Mouse (Mus musculus) stomach, embryonic 16.5 days (tissue): ENCODE measurements around the gene Syt16. TPM values are rescaled to one million over a fixed set of nuclear protein-coding genes. Genes with fewer than 3 reads are reported as not detected.

Experiments used
- ATAC-seq: fragments of 200-750 bp; cut with Nextera tagmentation; 2 replicates; pipeline ENCODE4 v1.8.0; 2017; ENCODE audit warnings: moderate number of reproducible peaks, moderate TSS enrichment; ENCODE audit not compliant: insufficient read depth, low FRiP score
- H3K27ac ChIP-seq: fragments of 300-500 bp; sonication (generic); 2 replicates; pipeline ENCODE4 v1.5.1; 2014; ENCODE audit warnings: low read length
- H3K27me3 ChIP-seq: fragments of 300-500 bp; sonication (generic); 2 replicates; pipeline ENCODE4 v1.6.1; 2014; ENCODE audit warnings: low read length, control low read depth, mixed read lengths; ENCODE audit not compliant: control insufficient read depth, insufficient read depth
- H3K36me3 ChIP-seq: fragments of 300-500 bp; sonication (generic); 2 replicates; pipeline ENCODE4 v1.6.1; 2014; ENCODE audit warnings: low read length; ENCODE audit not compliant: control insufficient read depth, insufficient read depth
- H3K4me1 ChIP-seq: fragments of 300-500 bp; sonication (generic); 2 replicates; pipeline ENCODE4 v1.6.1; 2014; ENCODE audit warnings: low read length, control low read depth, mixed read lengths; ENCODE audit not compliant: control insufficient read depth, insufficient read depth
- H3K4me2 ChIP-seq: fragments of 300-500 bp; sonication (generic); 2 replicates; pipeline ENCODE4 v1.6.1; 2014; ENCODE audit warnings: low read depth, low read length, mixed read lengths
- H3K4me3 ChIP-seq: fragments of 300-500 bp; sonication (generic); replicated peaks from 2 replicates; pipeline ENCODE4 v1.5.1; 2014; ENCODE audit warnings: mild to moderate bottlenecking, low read length
- H3K9ac ChIP-seq: fragments of 300-500 bp; sonication (generic); 2 replicates; pipeline ENCODE4 v1.6.1; 2014; ENCODE audit warnings: low read length
- H3K9me3 ChIP-seq: fragments of 300-500 bp; sonication (generic); replicated peaks from 2 replicates; pipeline ENCODE4 v1.6.1; 2016; ENCODE audit warnings: low read length, control low read depth; ENCODE audit not compliant: control insufficient read depth
- WGBS: fragments of 180-500 bp; shearing (Covaris S2); extraction: QIAGEN DNeasy Blood & Tissue Kit; methylation state at CpG from one replicate; pipeline ENCODE4 v1.1.7; 2014; 5-methylcytosine and 5-hydroxymethylcytosine counted together
- polyA plus RNA-seq: library from polyadenylated mRNA; unstranded; fragments of >200 nt; fragmentation: Nextera tagmentation; extraction: Ambion mirVana; gene quantifications from 2 replicates; pipeline ENCODE4 v1.2.1, GENCODE M21; 2015

Gene Syt16
- polyA plus RNA-seq, 1 experiment from 2014 or later = 3.7 TPM

GRCm38 (mm10) chr12:73964291-73965281 is 32.9 kb upstream of the Syt16 start, which contains the start of gene Snapc1:
Gene Snapc1 (plus strand): TSS chr12:73964481.
- no peaks in the 10 kb centered on the region for H3K36me3 ChIP-seq
- WGBS = 1% methylated on average over 60 of the region's 60 CpGs
- H3K4me1 ChIP-seq = peaks cover 5% of the 10 kb centered on the region
- H3K9ac ChIP-seq = peak within 1 kb of the TSS; percentile 92
- ATAC-seq = peak; percentile 100
- no peaks in the 10 kb centered on the region for H3K9me3 ChIP-seq
- H3K4me3 ChIP-seq = peak within 1 kb of the TSS; percentile 94
- H3K4me2 ChIP-seq = peak within 1 kb of the TSS; percentile 65
- no peaks in the 10 kb centered on the region for H3K27me3 ChIP-seq
- peak within 1 kb of the TSS; percentile 74 for H3K27ac ChIP-seq

- ATAC-seq = no peak
- H3K4me1 ChIP-seq = peaks cover 5% of the 10 kb centered on the region
- H3K4me3 ChIP-seq = no peak overlapping the region
- H3K36me3 ChIP-seq = peaks cover 24% of the 10 kb centered on the region
- no peak overlapping the region for H3K4me2 ChIP-seq
- no peak overlapping the region for H3K9ac ChIP-seq
- no peaks in the 10 kb centered on the region for H3K27me3 ChIP-seq
- H3K9me3 ChIP-seq = 0 out of 2 replicates have a peak, but pooled peaks cover 3% of the 10 kb centered on the region
- 95% methylated on average over 8 of the region's 8 CpGs for WGBS
- H3K27ac ChIP-seq = no peak overlapping the region
These were observed 28.3 kb upstream of the Syt16 start for GRCm38 (mm10) chr12:73969142-73969541.

GRCm38 (mm10) chr12:73974584-73974983 is 22.9 kb upstream of the Syt16 start:
- no peaks in the 10 kb centered on the region for H3K4me1 ChIP-seq
- ATAC-seq = no peak
- no peak overlapping the region for H3K4me2 ChIP-seq
- H3K27me3 ChIP-seq = no peaks in the 10 kb centered on the region
- H3K9me3 ChIP-seq = 0 out of 2 replicates have a peak, but pooled peaks cover 3% of the 10 kb centered on the region
- peaks cover 32% of the 10 kb centered on the region for H3K36me3 ChIP-seq
- no peak overlapping the region for H3K4me3 ChIP-seq
- WGBS = 87% methylated on average over 6 of the region's 6 CpGs
- H3K27ac ChIP-seq = no peak overlapping the region
- H3K9ac ChIP-seq = no peak overlapping the region

- no peak overlapping the region for H3K4me3 ChIP-seq
- 82% methylated on average over 3 of the region's 3 CpGs for WGBS
- peaks cover 10% of the 10 kb centered on the region for H3K36me3 ChIP-seq
- no peaks in the 10 kb centered on the region for H3K27me3 ChIP-seq
- no peak for ATAC-seq
- H3K4me2 ChIP-seq = no peak overlapping the region
- no peak overlapping the region for H3K27ac ChIP-seq
- H3K9me3 ChIP-seq = no peaks in the 10 kb centered on the region
- H3K9ac ChIP-seq = no peak overlapping the region
- H3K4me1 ChIP-seq = no peaks in the 10 kb centered on the region
These were observed 19.3 kb upstream of the Syt16 start for GRCm38 (mm10) chr12:73978144-73978543.

- 83% methylated on average over 5 of the region's 5 CpGs for WGBS
- Histone ChIP-seq H3K27me3 (no peaks in the 10 kb centered on the region), H3K36me3 (peaks cover 10% of the 10 kb centered on the region), H3K27ac (no peak overlapping the region), H3K9me3 (no peaks in the 10 kb centered on the region), H3K9ac (no peak overlapping the region), H3K4me1 (no peaks in the 10 kb centered on the region), H3K4me2 (no peak overlapping the region), H3K4me3 (no peak overlapping the region)
- no peak for ATAC-seq
These were observed 17.8 kb upstream of the Syt16 start for GRCm38 (mm10) chr12:73979667-73980066.

- WGBS = 56% methylated on average over 14 of the region's 14 CpGs
- H3K4me1 ChIP-seq = no peaks in the 10 kb centered on the region
- ATAC-seq = peak; percentile 68; the same call in 1 of the 2 replicates
- no peak overlapping the region for H3K4me2 ChIP-seq
- H3K27me3 ChIP-seq = no peaks in the 10 kb centered on the region
- no peak overlapping the region for H3K27ac ChIP-seq
- no peak overlapping the region for H3K9ac ChIP-seq
- H3K9me3 ChIP-seq = no peaks in the 10 kb centered on the region
- no peak overlapping the region for H3K4me3 ChIP-seq
- H3K36me3 ChIP-seq = peaks cover 10% of the 10 kb centered on the region
These were observed 14.9 kb upstream of the Syt16 start for GRCm38 (mm10) chr12:73982533-73982932.

GRCm38 (mm10) chr12:73986299-73986698 is 11.2 kb upstream of the Syt16 start:
- Histone ChIP-seq H3K27ac (no peak overlapping the region), H3K9me3 (no peaks in the 10 kb centered on the region), H3K9ac (no peak overlapping the region), H3K4me2 (no peak overlapping the region), H3K4me1 (no peaks in the 10 kb centered on the region), H3K4me3 (no peak overlapping the region), H3K27me3 (no peaks in the 10 kb centered on the region), H3K36me3 (no peaks in the 10 kb centered on the region)
- ATAC-seq = no peak
- WGBS = 83% methylated on average over 7 of the region's 7 CpGs

GRCm38 (mm10) chr12:73988393-73989008 is 9.0 kb upstream of the Syt16 start:
- Histone ChIP-seq H3K4me2 (no peak overlapping the region), H3K36me3 (no peaks in the 10 kb centered on the region), H3K4me3 (no peak overlapping the region), H3K27ac (no peak overlapping the region), H3K4me1 (no peaks in the 10 kb centered on the region), H3K9ac (no peak overlapping the region), H3K9me3 (no peaks in the 10 kb centered on the region), H3K27me3 (no peaks in the 10 kb centered on the region)
- 78% methylated on average over 4 of the region's 4 CpGs for WGBS
- no peak for ATAC-seq

GRCm38 (mm10) chr12:73989594-73989993 is 7.9 kb upstream of the Syt16 start:
- Histone ChIP-seq H3K9me3 (no peaks in the 10 kb centered on the region), H3K36me3 (no peaks in the 10 kb centered on the region), H3K27me3 (no peaks in the 10 kb centered on the region), H3K4me3 (no peak overlapping the region), H3K4me2 (no peak overlapping the region), H3K27ac (no peak overlapping the region), H3K4me1 (no peaks in the 10 kb centered on the region), H3K9ac (no peak overlapping the region)
- no peak for ATAC-seq
